Mouse (Mus musculus) neural tube, embryonic 13.5 days (tissue): ENCODE measurements at regions not wholly inside any gene's neighbourhood (a gene's known extent, or its start where the extent isn't known, plus 50 kb on each side); places are given as distances from the start of the nearest gene placed in this dataset.
A peak's percentile ranks its signal among the peaks of the same experiment; 100 is the strongest.
"Not testable (repeated sequence)": the region's sequence is repeated elsewhere in the genome, so short reads cannot be mapped to it uniquely, and the experiment has no call there.

ENCODE experiments used
- ATAC-seq: fragments of 200-750 bp; cut with Nextera tagmentation; 2 replicates; pipeline ENCODE4 v1.8.0; 2017; ENCODE audit warnings: low read depth, mild to moderate bottlenecking, moderate TSS enrichment, moderate library complexity
- H3K27ac ChIP-seq: fragments of 300-500 bp; sonication (generic); replicated peaks from 2 replicates; pipeline ENCODE4 v1.5.1; 2015; ENCODE audit warnings: moderate library complexity, mild to moderate bottlenecking, inconsistent platforms
- H3K27me3 ChIP-seq: fragments of 300-500 bp; sonication (generic); 2 replicates; pipeline ENCODE4 v1.6.1; 2015; ENCODE audit warnings: mild to moderate bottlenecking, inconsistent platforms
- H3K36me3 ChIP-seq: fragments of 300-500 bp; sonication (generic); 2 replicates; pipeline ENCODE4 v1.6.1; 2015; ENCODE audit warnings: mild to moderate bottlenecking, inconsistent platforms
- H3K4me1 ChIP-seq: fragments of 300-500 bp; sonication (generic); replicated peaks from 2 replicates; pipeline ENCODE4 v1.6.1; 2015; ENCODE audit warnings: inconsistent platforms
- H3K4me2 ChIP-seq: fragments of 300-500 bp; sonication (generic); 2 replicates; pipeline ENCODE4 v1.6.1; 2015; ENCODE audit warnings: inconsistent platforms, mild to moderate bottlenecking, moderate library complexity
- H3K4me3 ChIP-seq: fragments of 300-500 bp; sonication (generic); 2 replicates; pipeline ENCODE4 v1.5.1; 2015; ENCODE audit warnings: mild to moderate bottlenecking, inconsistent platforms
- H3K9ac ChIP-seq: fragments of 300-500 bp; sonication (generic); 2 replicates; pipeline ENCODE4 v1.6.1; 2015; ENCODE audit warnings: moderate library complexity, mild to moderate bottlenecking, inconsistent platforms
- H3K9me3 ChIP-seq: fragments of 300-500 bp; sonication (generic); 2 replicates; pipeline ENCODE4 v1.6.1; 2016; ENCODE audit warnings: inconsistent platforms
- WGBS: fragments of 180-500 bp; shearing (Covaris S2); methylation state at CpG from one replicate; pipeline ENCODE4 v1.1.7; 2015; 5-methylcytosine and 5-hydroxymethylcytosine counted together

GRCm38 (mm10) chr14:112534971-112535370 is 779.4 kb upstream of the Tpm3-rs7 start:
- not testable (repeated sequence) for H3K9me3 ChIP-seq, H3K9ac ChIP-seq, ATAC-seq, H3K36me3 ChIP-seq, H3K4me2 ChIP-seq, H3K4me1 ChIP-seq, H3K27ac ChIP-seq, H3K27me3 ChIP-seq, H3K4me3 ChIP-seq
- 86% methylated on average over 1 of the region's 1 CpGs for WGBS

- Histone ChIP-seq H3K9ac (no peak overlapping the region), H3K4me2 (no peak overlapping the region), H3K36me3 (no peaks in the 10 kb centered on the region), H3K4me1 (no peaks in the 10 kb centered on the region), H3K4me3 (no peak overlapping the region), H3K9me3 (no peaks in the 10 kb centered on the region), H3K27me3 (no peaks in the 10 kb centered on the region), H3K27ac (no peak overlapping the region)
- WGBS = 79% methylated on average over 3 of the region's 3 CpGs
- ATAC-seq = no peak
These were observed 778.5 kb upstream of the Tpm3-rs7 start for GRCm38 (mm10) chr14:112535914-112536313.

- H3K4me1 ChIP-seq = no peaks in the 10 kb centered on the region
- ATAC-seq = no peak
- H3K27me3 ChIP-seq = no peaks in the 10 kb centered on the region
- no peaks in the 10 kb centered on the region for H3K36me3 ChIP-seq
- no peak overlapping the region for H3K4me2 ChIP-seq
- no peaks in the 10 kb centered on the region for H3K9me3 ChIP-seq
- H3K27ac ChIP-seq = no peak overlapping the region
- 78% methylated on average over 1 of the region's 1 CpGs for WGBS
- no peak overlapping the region for H3K9ac ChIP-seq
- no peak overlapping the region for H3K4me3 ChIP-seq
These were observed 772.1 kb upstream of the Tpm3-rs7 start for GRCm38 (mm10) chr14:112542261-112542660.

GRCm38 (mm10) chr14:112548798-112549197 is 765.6 kb upstream of the Tpm3-rs7 start:
- no peaks in the 10 kb centered on the region for H3K36me3 ChIP-seq
- no peaks in the 10 kb centered on the region for H3K4me1 ChIP-seq
- whole genome bisulfite sequencing = 89% methylated on average over 6 of the region's 6 CpGs
- no peaks in the 10 kb centered on the region for H3K9me3 ChIP-seq
- no peak for ATAC-seq
- H3K4me3 ChIP-seq = no peak overlapping the region
- no peak overlapping the region for H3K27ac ChIP-seq
- no peaks in the 10 kb centered on the region for H3K27me3 ChIP-seq
- H3K4me2 ChIP-seq = no peak overlapping the region
- H3K9ac ChIP-seq = no peak overlapping the region

GRCm38 (mm10) chr14:112562246-112562645 is 752.2 kb upstream of the Tpm3-rs7 start:
- Histone ChIP-seq H3K9ac (no peak overlapping the region), H3K4me1 (no peaks in the 10 kb centered on the region), H3K9me3 (no peaks in the 10 kb centered on the region), H3K36me3 (no peaks in the 10 kb centered on the region), H3K27me3 (no peaks in the 10 kb centered on the region), H3K27ac (no peak overlapping the region), H3K4me3 (no peak overlapping the region), H3K4me2 (no peak overlapping the region)
- ATAC-seq = no peak
- 94% methylated on average over 2 of the region's 2 CpGs for WGBS

- no peak overlapping the region for H3K4me3 ChIP-seq
- H3K4me1 ChIP-seq = no peaks in the 10 kb centered on the region
- ATAC-seq = no peak
- H3K36me3 ChIP-seq = no peaks in the 10 kb centered on the region
- H3K9ac ChIP-seq = no peak overlapping the region
- no peaks in the 10 kb centered on the region for H3K27me3 ChIP-seq
- H3K4me2 ChIP-seq = no peak overlapping the region
- H3K27ac ChIP-seq = no peak overlapping the region
- 87% methylated on average over 6 of the region's 6 CpGs for WGBS
- H3K9me3 ChIP-seq = no peaks in the 10 kb centered on the region
These were observed 719.7 kb upstream of the Tpm3-rs7 start for GRCm38 (mm10) chr14:112594715-112595114.

GRCm38 (mm10) chr14:112620701-112621100 is 693.7 kb upstream of the Tpm3-rs7 start:
- no peak overlapping the region for H3K27ac ChIP-seq
- H3K36me3 ChIP-seq = no peaks in the 10 kb centered on the region
- H3K4me1 ChIP-seq = no peaks in the 10 kb centered on the region
- ATAC-seq = no peak
- H3K4me2 ChIP-seq = no peak overlapping the region
- no peak overlapping the region for H3K4me3 ChIP-seq
- no peaks in the 10 kb centered on the region for H3K9me3 ChIP-seq
- H3K9ac ChIP-seq = no peak overlapping the region
- no peaks in the 10 kb centered on the region for H3K27me3 ChIP-seq
- 91% methylated on average over 2 of the region's 2 CpGs for WGBS

- Histone ChIP-seq H3K27me3 (no peaks in the 10 kb centered on the region), H3K9ac (no peak overlapping the region), H3K4me1 (no peaks in the 10 kb centered on the region), H3K4me3 (no peak overlapping the region), H3K9me3 (no peaks in the 10 kb centered on the region), H3K4me2 (no peak overlapping the region), H3K27ac (no peak overlapping the region), H3K36me3 (no peaks in the 10 kb centered on the region)
- WGBS = 86% methylated on average over 2 of the region's 2 CpGs
- ATAC-seq = no peak
These were observed 656.8 kb upstream of the Tpm3-rs7 start for GRCm38 (mm10) chr14:112657634-112658033.

- Histone ChIP-seq H3K4me3 (no peak overlapping the region), H3K9me3 (no peaks in the 10 kb centered on the region), H3K9ac (no peak overlapping the region), H3K4me2 (no peak overlapping the region), H3K4me1 (no peaks in the 10 kb centered on the region), H3K27ac (no peak overlapping the region), H3K36me3 (no peaks in the 10 kb centered on the region), H3K27me3 (no peaks in the 10 kb centered on the region)
- 100% methylated on average over 1 of the region's 1 CpGs for WGBS
- no peak for ATAC-seq
These were observed 654.6 kb upstream of the Tpm3-rs7 start for GRCm38 (mm10) chr14:112659819-112660218.

- no peak overlapping the region for H3K9ac ChIP-seq
- H3K4me3 ChIP-seq = no peak overlapping the region
- no peaks in the 10 kb centered on the region for H3K27me3 ChIP-seq
- no peaks in the 10 kb centered on the region for H3K9me3 ChIP-seq
- no peak overlapping the region for H3K27ac ChIP-seq
- WGBS = 67% methylated on average over 2 of the region's 2 CpGs
- H3K4me2 ChIP-seq = no peak overlapping the region
- no peaks in the 10 kb centered on the region for H3K4me1 ChIP-seq
- no peaks in the 10 kb centered on the region for H3K36me3 ChIP-seq
- no peak for ATAC-seq
These were observed 633.7 kb upstream of the Tpm3-rs7 start for GRCm38 (mm10) chr14:112680684-112681083.

GRCm38 (mm10) chr14:112686037-112686436 is 628.4 kb upstream of the Tpm3-rs7 start:
- Histone ChIP-seq H3K4me1 (no peaks in the 10 kb centered on the region), H3K9ac (no peak overlapping the region), H3K4me3 (no peak overlapping the region), H3K27ac (no peak overlapping the region), H3K4me2 (no peak overlapping the region), H3K9me3 (no peaks in the 10 kb centered on the region), H3K36me3 (no peaks in the 10 kb centered on the region), H3K27me3 (no peaks in the 10 kb centered on the region)
- no peak for ATAC-seq
- WGBS = 83% methylated on average over 2 of the region's 2 CpGs

- Histone ChIP-seq H3K4me2 (no peak overlapping the region), H3K4me1 (no peaks in the 10 kb centered on the region), H3K27ac (no peak overlapping the region), H3K4me3 (no peak overlapping the region), H3K9me3 (no peaks in the 10 kb centered on the region), H3K27me3 (no peaks in the 10 kb centered on the region), H3K9ac (no peak overlapping the region), H3K36me3 (no peaks in the 10 kb centered on the region)
- peak; percentile 43; the same call in 1 of the 2 replicates for ATAC-seq
- WGBS = 46% methylated on average over 10 of the region's 10 CpGs
These were observed 594.9 kb upstream of the Tpm3-rs7 start for GRCm38 (mm10) chr14:112719513-112719912.
